Mouse (Mus musculus): ENCODE results near the gene Lrig2.

DNA sequence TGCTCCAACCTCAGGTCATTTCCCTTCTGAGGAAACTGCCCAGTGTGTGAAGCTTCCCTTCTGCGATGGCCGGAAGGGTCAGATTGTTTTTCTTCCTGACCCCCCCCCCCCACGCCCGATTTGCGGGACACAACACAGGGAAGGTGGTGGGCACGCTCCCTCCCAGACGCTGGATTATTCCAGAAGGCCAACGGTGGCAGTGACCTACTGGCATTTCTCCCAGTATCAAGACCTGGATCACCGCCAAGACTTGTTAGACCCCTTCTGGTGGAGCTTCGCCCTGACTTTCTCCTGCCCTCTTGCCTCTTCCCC, 79.9 kb downstream of the Lrig2 start:
- TF ChIP-seq MAX (IDR thresholded peaks at IDR 0.05; ENCODE audit: low read depth) (no peak), POLR2A (IDR thresholded peaks at IDR 0.05; ENCODE audit: insufficient read length, low read depth) (no peak), E2F4 (IDR thresholded peaks at IDR 0.05; ENCODE audit: insufficient read depth) (no peak), USF1 (IDR thresholded peaks at IDR 0.05; ENCODE audit: low read depth) (no peak), POLR2AphosphoS2 (IDR thresholded peaks at IDR 0.05; ENCODE audit: insufficient read length, low read depth) (no peak), MYOG (IDR thresholded peaks at IDR 0.05; ENCODE audit: control insufficient read depth in 1 of 3, insufficient read depth in 1 of 3, insufficient read length in 2 of 3, low read depth in 2 of 3) (no peak), CEBPB (IDR thresholded peaks at IDR 0.05; ENCODE audit: insufficient read depth, poor library complexity, severe bottlenecking) (no peak), TCF3 (IDR thresholded peaks at IDR 0.05; ENCODE audit: insufficient read length, low read depth) (no peak), SRF (IDR thresholded peaks at IDR 0.05; ENCODE audit: control insufficient read depth, insufficient read length, low read depth) (no peak), TCF12 (IDR thresholded peaks at IDR 0.05; ENCODE audit: insufficient read depth, poor library complexity, severe bottlenecking) (no peak), MYOD1 (IDR thresholded peaks at IDR 0.05; ENCODE audit: control insufficient read depth in 1 of 3, insufficient read length in 2 of 3, low read depth in 2 of 3) (no peak), REST (IDR thresholded peaks at IDR 0.05; ENCODE audit: insufficient read depth, insufficient read length) (no peak)

Data from myocyte (in vitro differentiated cells).